Mouse (Mus musculus): ENCODE data around the gene Lrrfip2.

Gene Lrrfip2

DNA sequence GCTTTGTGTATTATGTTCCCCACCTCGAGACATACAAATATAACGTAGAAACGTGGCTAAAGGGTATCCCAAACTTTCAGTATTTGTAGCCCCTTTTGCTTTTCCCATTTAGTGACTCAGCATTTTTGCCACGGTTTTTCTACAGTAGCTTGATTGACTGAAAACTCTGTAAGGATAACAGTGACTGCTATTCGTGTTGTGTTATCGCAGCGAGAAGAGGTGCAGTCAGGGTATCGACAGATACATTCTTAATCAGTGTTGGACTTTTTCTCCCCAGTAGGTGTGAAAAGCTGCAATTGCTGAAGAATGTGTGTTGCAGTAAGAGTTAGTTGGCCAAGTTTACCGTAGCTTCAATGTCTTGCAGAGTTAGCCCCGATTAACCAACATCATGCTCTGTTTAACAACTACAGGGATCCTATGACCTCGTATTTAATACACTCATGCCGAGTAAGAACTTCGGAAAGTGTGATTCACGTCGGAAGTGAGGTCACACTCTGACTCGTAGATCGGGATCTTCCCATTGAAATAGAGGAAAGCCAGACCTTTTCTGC is 1.6 kb downstream of the Lrrfip2 start:
- DNase-seq, result peak; percentile 48

DNA sequence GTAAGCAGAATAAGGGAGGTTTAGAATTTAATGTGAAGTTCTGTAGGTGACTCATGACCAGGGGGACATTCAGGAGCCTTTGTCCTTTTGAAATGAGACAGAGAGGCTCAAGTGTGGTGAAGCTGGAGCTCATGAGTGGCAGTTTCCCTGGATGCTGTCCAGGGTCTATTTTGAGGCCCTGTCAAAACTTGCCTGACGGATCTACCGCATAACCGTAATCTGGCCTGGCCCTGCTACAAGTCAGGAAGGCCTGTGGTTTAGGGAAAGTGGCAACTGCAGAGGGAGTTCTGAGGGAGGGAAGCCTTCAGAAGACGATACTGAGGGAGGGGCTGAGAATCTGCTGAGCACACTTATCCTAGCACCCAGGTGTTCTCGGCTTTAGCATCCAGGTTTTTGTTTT is 5.1 kb downstream of the Lrrfip2 start:
- no peak for DNase-seq

DNA sequence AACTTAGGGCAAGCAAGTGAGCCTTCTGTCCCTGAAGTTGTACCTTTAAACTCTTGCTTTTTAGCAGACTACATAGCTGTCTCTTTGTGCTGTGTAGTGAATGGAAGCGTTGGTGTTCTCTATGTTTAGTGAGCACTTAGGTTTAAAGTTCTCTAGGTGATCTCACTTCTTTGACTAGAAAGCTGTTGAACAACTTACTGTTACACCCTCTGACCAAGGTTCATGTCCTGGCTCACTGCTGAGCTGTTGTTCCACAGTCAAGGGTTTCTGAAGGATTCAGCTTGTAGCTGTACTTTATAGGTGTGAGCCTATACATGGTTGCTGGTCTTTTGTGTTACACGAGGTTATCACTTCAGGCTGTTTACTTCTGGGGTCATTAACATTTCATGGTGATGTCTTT is 5.9 kb downstream of the Lrrfip2 start:
- DNase-seq, result no peak

DNA sequence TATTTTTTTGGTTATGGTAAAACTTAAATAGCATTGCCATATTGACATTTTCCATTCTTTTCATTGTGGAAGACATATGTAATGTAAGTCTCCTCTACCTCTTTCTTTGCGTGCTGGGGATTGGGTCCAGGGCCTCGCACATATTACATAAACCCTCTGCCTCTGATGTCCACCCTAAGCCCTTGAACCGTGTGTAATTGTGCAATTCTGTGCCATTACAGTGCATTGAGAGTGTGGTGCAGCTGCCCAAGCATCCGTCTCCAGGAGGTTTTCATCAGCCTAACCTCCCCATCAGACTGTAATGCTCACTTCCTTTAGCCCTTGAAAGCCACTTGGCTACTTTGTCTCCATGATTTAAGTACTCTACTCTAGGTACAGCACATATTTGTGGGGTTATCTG is 7.0 kb downstream of the Lrrfip2 start:
- DNase-seq, result no peak

DNA sequence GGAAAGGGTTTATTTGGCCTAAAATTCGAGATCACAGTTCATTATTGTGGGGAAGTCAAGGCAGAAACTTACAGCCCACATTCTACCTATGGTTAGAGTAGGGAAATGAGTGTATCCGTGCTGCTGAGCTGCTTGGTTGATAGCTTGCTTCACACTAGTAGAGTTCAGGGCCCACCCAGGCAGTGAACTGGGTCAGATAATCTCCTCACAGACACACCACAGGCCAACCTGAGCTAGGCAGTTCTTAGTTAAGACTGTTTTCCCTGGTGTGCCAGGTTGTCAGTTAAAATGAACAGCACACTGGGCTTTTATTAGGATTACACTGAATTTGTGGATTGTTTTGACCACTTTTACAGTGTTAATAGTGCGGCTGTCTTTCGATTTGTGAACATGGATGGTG is 9.3 kb downstream of the Lrrfip2 start:
- DNase-seq, result no peak

- peak; percentile 14 for DNase-seq
These were observed 10.4 kb downstream of the Lrrfip2 start for GRCm38 (mm10) chr9:111127749-111128148.

DNA sequence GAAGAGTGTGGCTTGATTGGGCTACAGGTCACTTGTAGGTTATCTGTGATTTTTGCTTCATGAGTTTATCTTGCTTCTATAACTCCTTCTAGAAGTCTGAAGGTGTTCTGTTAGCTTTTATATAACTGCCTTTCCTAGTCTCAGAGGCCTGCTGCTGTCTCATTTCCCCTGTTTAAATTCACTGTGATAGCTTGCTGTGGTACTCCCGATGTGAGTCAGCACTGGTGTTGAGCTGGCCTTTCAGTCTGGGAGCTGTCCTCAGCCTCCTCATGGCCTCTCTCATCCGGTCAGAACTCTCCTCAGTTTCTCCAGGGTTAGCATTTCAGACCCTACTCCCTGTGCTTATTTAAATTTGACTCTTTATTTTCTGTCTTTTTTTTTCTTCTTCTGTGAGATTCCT is 12.7 kb downstream of the Lrrfip2 start:
- no peak for DNase-seq

GRCm38 (mm10) chr9:111138161-111138560 is 20.8 kb downstream of the Lrrfip2 start:
- no peak for DNase-seq

DNA sequence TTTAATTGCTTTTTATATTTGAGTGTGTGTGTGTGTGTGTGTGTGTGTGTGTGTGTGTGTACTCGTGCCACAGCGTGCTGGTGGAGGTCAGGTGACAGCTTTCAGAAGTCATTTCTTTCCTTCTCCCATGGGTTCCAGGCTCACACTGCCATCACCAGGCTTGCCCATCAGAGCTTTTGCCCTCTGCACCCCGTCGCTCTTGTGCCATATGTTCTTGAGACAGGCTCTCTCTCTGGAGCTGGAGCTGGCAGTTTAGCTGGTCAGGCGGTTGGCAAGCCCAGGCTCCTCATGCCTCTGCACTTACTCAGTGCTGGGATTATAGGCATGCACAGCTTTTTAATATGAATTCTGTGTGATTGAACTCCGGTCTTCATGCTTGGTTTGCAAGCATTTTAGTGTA is 25.3 kb downstream of the Lrrfip2 start:
- DNase-seq, result no peak

GRCm38 (mm10) chr9:111143387-111143786 is 26.0 kb downstream of the Lrrfip2 start:
- DNase-seq, result no peak

DNA sequence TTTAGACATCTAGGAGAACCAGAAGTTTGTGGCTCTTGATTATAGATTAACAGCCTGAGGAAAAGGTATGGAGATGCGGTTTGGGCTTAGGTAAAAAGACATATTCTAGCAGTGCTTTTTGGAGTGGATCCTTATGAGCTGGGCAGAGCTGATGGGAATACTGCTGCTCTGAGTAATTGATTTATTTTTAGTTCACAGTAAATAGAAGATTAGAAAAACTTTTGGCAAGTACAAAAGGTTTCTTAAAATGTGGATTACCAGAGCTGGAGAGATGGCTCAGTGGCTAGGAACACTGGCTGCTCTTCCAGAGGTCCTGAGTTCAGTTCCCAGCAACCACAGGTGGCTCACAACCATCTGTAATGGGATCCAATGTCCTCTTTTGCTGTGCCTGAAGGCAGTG is 27.3 kb downstream of the Lrrfip2 start:
- DNase-seq, result no peak

GRCm38 (mm10) chr9:111145497-111146190 is 28.3 kb downstream of the Lrrfip2 start:
- no peak for DNase-seq

DNA sequence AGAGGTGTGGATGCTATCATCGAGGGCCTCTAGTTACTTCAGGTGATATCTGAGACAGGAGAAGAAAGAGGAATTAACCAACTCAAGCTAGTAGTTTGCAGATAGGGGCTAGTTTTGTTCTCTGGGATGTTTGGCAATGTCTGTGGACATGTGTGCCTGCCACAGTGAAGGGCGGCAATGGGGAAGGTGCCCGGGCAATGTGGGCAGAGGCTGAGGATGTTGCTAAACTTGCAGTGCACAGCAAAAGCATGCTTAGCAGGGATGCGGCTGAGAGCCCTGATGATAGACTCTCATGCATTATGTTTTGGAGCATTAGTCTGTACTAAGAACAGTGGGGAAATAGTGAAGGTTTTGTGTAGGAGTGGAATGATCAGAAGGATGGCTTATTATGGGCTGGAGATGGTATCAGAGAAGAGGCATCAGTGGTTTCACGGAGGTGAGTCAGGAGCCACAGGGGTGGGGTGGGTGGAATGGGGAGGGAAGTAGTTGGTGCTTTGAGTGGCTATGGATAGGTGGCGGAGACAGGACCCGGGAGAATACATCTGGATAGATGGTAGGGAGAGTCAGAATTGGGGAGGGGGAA is 28.9 kb downstream of the Lrrfip2 start:
- no peak for DNase-seq

DNA sequence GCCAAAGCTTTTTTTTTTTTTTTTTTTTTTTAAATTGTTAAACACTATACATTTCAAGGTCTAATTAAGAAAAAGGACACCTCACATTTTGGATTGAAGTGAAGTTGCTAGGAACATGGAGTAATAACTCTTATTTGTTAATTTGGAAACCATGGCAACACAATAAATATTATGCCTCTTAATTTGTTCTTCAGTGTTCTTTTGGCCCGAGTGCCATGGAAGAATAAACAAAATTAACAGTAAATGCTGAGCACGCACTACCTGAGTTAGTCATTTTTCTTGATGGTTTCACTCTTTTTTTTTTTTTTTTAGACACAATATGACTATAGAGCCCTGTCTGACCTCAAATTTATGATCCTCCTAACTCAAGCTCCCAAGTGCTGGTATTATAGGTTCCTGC is 30.6 kb downstream of the Lrrfip2 start:
- DNase-seq, result no peak

- no peak for DNase-seq
These were observed 31.0 kb downstream of the Lrrfip2 start for GRCm38 (mm10) chr9:111148414-111148813.

DNA sequence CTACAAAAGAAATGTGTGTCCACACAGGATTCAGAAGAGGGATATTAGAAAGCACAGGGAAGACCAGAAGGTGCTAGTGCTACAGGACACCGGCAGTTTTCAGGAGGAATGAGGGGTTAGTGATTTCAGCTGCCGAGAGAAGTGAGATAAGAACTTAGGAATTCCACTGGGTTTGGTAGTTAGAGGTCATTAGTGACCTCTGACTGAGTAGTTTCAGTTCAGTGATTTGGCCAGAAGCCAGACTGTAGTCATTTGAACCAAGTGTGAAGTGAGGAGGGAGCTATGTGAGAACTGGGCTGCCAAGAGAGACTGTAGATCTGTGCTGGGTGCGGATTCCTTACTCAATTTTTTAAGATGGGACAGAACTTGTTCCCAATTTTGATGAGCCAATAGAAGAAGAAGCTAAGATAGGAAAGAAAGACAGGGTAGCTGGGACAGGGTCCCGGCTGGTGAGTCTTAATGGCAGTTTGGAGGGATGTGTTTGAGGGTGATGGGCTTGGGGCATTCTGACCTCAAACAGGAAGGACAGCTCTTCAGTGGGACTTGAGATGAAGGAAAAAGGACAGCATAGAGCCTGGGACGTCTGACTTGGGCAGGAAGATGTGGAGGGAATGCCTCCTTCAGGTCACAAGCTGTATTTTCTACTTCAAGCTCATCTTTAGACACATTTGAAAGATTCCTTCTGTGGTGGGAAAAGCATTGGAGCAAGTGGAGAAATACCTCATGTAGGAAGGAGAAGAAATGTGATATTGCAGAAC is 32.0 kb downstream of the Lrrfip2 start:
- peak; percentile 21 for DNase-seq

- no peak for DNase-seq
These were observed 35.0 kb downstream of the Lrrfip2 start for GRCm38 (mm10) chr9:111152314-111152897.

- no peak for DNase-seq
These were observed 35.6 kb downstream of the Lrrfip2 start for GRCm38 (mm10) chr9:111153026-111153425.

- no peak for DNase-seq
These were observed 38.5 kb downstream of the Lrrfip2 start for GRCm38 (mm10) chr9:111155764-111156458.

DNA sequence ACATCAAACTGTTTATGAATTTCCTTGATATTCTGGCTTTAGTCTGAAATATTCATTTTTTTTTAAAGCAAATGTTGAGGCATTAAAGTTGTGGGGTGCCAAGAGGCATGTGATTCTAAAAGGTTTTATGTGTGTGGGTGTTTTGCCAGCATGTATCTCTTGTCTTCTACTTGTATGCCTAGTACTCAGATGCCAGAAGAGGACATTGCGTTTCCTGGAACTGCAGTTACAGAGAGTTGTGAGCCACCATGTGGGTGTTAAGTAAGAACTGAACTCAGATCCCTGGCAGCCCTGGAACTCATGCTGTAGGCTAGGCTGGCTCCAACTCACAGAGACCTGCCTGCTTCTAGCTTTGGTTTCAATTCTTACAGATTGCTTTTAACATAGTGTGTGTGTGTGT is 42.2 kb downstream of the Lrrfip2 start:
- no peak for DNase-seq

- DNase-seq, result no peak
These were observed 43.8 kb downstream of the Lrrfip2 start for GRCm38 (mm10) chr9:111161213-111161612.

DNA sequence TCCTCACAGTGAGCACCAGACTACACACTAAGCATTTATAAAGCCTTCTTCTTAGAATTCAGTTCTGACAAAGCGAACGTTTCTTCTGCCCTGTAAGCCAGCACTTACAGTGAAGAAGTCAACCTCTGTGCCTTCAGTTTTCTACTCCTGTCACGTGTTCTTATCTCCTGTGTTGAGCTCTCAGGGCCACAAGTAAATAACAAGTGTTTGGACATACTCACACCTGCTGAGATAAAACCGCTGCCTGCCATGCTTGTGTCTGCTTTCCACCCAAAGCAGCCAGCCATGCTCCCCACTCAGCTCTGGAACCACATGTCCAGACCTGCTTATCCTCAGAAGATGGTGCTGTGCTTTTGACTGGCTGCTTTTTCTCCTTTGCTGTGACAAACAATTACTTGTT is 49.2 kb downstream of the Lrrfip2 start:
- no peak for DNase-seq

DNA sequence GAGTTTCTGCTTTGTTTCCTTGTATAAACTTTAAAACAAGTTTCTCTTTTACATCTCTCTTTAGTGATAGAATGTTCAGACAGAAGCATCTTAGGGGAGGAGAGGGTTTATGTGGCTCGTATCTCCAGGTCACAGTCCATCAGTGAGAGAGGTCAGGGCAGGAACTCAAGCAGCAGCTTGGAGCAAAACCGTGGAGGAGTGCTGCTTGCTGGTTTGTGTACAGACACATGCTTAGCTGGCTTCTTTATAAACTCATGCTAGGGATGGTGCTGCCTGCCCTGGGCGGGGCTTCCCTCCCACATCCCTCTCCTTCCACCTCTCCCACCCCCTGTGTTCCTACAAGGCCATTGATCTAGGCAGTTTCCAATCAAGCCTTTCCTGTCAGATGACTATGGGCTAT is 53.0 kb downstream of the Lrrfip2 start:
- DNase-seq, result no peak
